ENCODE assay signal across 21 mouse cellular contexts in the genomic region with DNA sequence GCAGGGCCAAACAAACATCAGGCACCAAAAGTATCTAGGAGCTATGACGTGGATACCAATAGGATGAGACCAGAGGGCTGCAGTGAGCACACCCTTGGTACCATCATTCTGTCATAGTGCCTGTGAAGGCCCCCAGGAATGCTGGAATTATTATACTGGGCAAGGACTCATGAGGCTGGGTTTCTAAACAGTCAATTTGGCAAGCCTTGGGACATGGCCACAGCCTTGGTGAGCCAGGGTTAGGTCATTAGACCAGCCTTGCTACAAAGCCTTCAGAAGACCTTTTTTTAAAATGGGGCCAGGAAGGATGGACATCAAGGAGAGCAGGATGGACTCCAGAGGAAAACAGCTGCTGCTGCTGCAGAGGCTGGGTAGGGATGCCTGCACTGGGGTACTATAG.
"Had no signal": no experiment of that assay in that cellular context is flagged by ENCODE, and none has a peak within 500 bp of the region (broad histone marks: within the 10 kb centered on the region; RNA-seq: fewer than 3 reads in every experiment).

No protein-coding gene starts in this region.

- H3K4me2 ChIP-seq: heart, embryonic 12.5 days; hindbrain, embryonic 13.5 days; hindbrain, embryonic 15.5 days; limb, embryonic 13.5 days; limb, embryonic 15.5 days; liver, embryonic 12.5 days had no signal

- H3K27me3 ChIP-seq: heart, embryonic 12.5 days; hindbrain, embryonic 13.5 days; hindbrain, embryonic 15.5 days; limb, embryonic 13.5 days; limb, embryonic 15.5 days; liver, embryonic 12.5 days had no signal

- DNase-seq: gastrocnemius, postnatal 14 days; gastrocnemius, postnatal 36 days; heart, adult 18-20 months; heart, postnatal 10 days; kidney, adult 18-20 months; kidney, adult 8-10 months; kidney, postnatal 10 days; kidney, postnatal 25 days; layer of hippocampus, adult 9-11 months; layer of hippocampus, postnatal 36 days; left cerebral cortex, postnatal 4 days had no signal

- ATAC-seq: hindbrain, postnatal 0 days; intestine, postnatal 0 days; liver, embryonic 12.5 days had no signal

- H3K9me3 ChIP-seq: heart, embryonic 10.5 days; heart, embryonic 12.5 days; hindbrain, embryonic 15.5 days; limb, embryonic 15.5 days; liver, embryonic 12.5 days had no signal

- H3K4me3 ChIP-seq: heart, embryonic 10.5 days; heart, embryonic 12.5 days; hindbrain, embryonic 13.5 days; hindbrain, embryonic 15.5 days; limb, embryonic 13.5 days; limb, embryonic 15.5 days; liver, embryonic 12.5 days had no signal

- H3K9ac ChIP-seq: heart, embryonic 12.5 days; hindbrain, embryonic 13.5 days; hindbrain, embryonic 15.5 days; limb, embryonic 13.5 days; limb, embryonic 15.5 days; liver, embryonic 12.5 days; liver, embryonic 14.5 days had no signal

- H3K27ac ChIP-seq: heart, embryonic 10.5 days; hindbrain, embryonic 13.5 days; hindbrain, embryonic 15.5 days; hindbrain, postnatal 0 days; limb, embryonic 13.5 days; limb, embryonic 15.5 days; liver, embryonic 12.5 days; liver, embryonic 14.5 days had no signal

- H3K4me1 ChIP-seq: heart, embryonic 10.5 days; liver, embryonic 12.5 days had no signal

- H3K36me3 ChIP-seq: heart, embryonic 10.5 days; heart, embryonic 12.5 days; hindbrain, embryonic 13.5 days; hindbrain, embryonic 15.5 days; limb, embryonic 13.5 days; limb, embryonic 15.5 days; liver, embryonic 12.5 days had no signal
